Comparison of ENCODE assay signal across 15 mouse cellular contexts in genomic region chr9:93530646-93531320, GRCm38 (mm10).
A peak's percentile ranks its signal among the peaks of the same experiment; 100 is the strongest.
DNase-seq lines count a peak whose midpoint lies in the region; TF ChIP-seq lines count a peak whose summit lies in the region.
"Had no signal": no experiment of that assay in that cellular context is flagged by ENCODE, and none has a peak within 500 bp of the region (broad histone marks: within the 10 kb centered on the region; RNA-seq: fewer than 3 reads in every experiment).

No protein-coding gene starts in this region.

- no peak for TF ChIP-seq CTCF in brain, embryonic 14.5 days (IDR thresholded peaks at IDR 0.05; ENCODE audit: borderline replicate concordance, extremely low read depth, insufficient read depth, insufficient read length)

- DNase-seq in brain, adult 2 months (ENCODE audit: low read depth, low spot score), result peak; percentile 57
- DNase-seq in brain, embryonic 14.5 days (ENCODE audit: low read depth), result peak; percentile 14
- DNase-seq in cerebellum, adult 9-10 months, result peak; percentile 35
- peak; percentile 61 to 69 for DNase-seq in cerebellum, postnatal 14 days
- DNase-seq in urinary bladder, postnatal 10 days (ENCODE audit: low spot score), result no peak
- DNase-seq in left cerebral cortex, adult 11 months (ENCODE audit: low spot score), result no peak
- no peak for DNase-seq in heart, adult 11 months
- no peak for DNase-seq in testis, postnatal 14 days (ENCODE audit: low spot score)
- DNase-seq: adrenal gland, adult 8-10 months; adrenal gland, postnatal 25 days; forebrain, postnatal 0 days; gastrocnemius, postnatal 25 days; heart, adult 2 months; heart, postnatal 14 days; kidney, adult 2 months had no signal

- no peak for TF ChIP-seq POLR2A in brain, embryonic 14.5 days (IDR thresholded peaks at IDR 0.05; ENCODE audit: borderline replicate concordance, extremely low read depth, insufficient read depth, insufficient read length, poor library complexity, severe bottlenecking)

Comparison
In these comparisons a context has a peak if more than half of its experiments do, and no peak if none do; other contexts are left out.
1. DNase-seq: peak in brain, adult 2 months (single experiment), brain, embryonic 14.5 days (single experiment), cerebellum, adult 9-10 months (single experiment) and cerebellum, postnatal 14 days (2 of 2); none in urinary bladder, postnatal 10 days (single experiment), left cerebral cortex, adult 11 months (single experiment), heart, adult 11 months (single experiment) and testis, postnatal 14 days (single experiment).